Mouse (Mus musculus) lung, postnatal 0 days (tissue): ENCODE measurements around the gene Kcnh1. TPM values are rescaled to one million over a fixed set of nuclear protein-coding genes. Genes with fewer than 3 reads are reported as not detected.
A peak's percentile ranks its signal among the peaks of the same experiment; 100 is the strongest.

ENCODE experiments used
- ATAC-seq: fragments of 200-750 bp; cut with Nextera tagmentation; 2 replicates; pipeline ENCODE4 v1.8.0; 2017; ENCODE audit warnings: moderate library complexity
- DNase-seq: peaks from one replicate; pipeline ENCODE4 v3.0.0-alpha.2; 2016; ENCODE audit warnings: low spot score
- H3K27ac ChIP-seq: fragments of 300-500 bp; sonication (generic); 2 replicates; pipeline ENCODE4 v1.5.1; 2014; ENCODE audit warnings: antibody characterized with exemption, mild to moderate bottlenecking, low read length, mixed read lengths
- H3K27me3 ChIP-seq: fragments of 300-500 bp; sonication (generic); replicated peaks from 2 replicates; pipeline ENCODE4 v1.6.1; 2014; ENCODE audit warnings: low read length, mixed read lengths; ENCODE audit not compliant: insufficient read depth
- H3K36me3 ChIP-seq: fragments of 300-500 bp; sonication (generic); 2 replicates; pipeline ENCODE4 v1.6.1; 2014; ENCODE audit warnings: low read length, mixed read lengths; ENCODE audit not compliant: insufficient read depth
- H3K4me1 ChIP-seq: fragments of 300-500 bp; sonication (generic); 2 replicates; pipeline ENCODE4 v1.6.1; 2014; ENCODE audit warnings: antibody characterized with exemption, low read depth, low read length, mixed read lengths; ENCODE audit not compliant: insufficient read depth
- H3K4me2 ChIP-seq: fragments of 300-500 bp; sonication (generic); replicated peaks from 2 replicates; pipeline ENCODE4 v1.6.1; 2014; ENCODE audit warnings: low read depth, mild to moderate bottlenecking, low read length, moderate library complexity, mixed read lengths
- H3K4me3 ChIP-seq: fragments of 300-500 bp; sonication (generic); 2 replicates; pipeline ENCODE4 v1.5.1; 2014; ENCODE audit warnings: low read depth, low read length
- H3K9ac ChIP-seq: fragments of 300-500 bp; sonication (generic); replicated peaks from 2 replicates; pipeline ENCODE4 v1.6.1; 2014; ENCODE audit warnings: low read depth, mild to moderate bottlenecking
- H3K9me3 ChIP-seq: fragments of 300-500 bp; sonication (generic); 2 replicates; pipeline ENCODE4 v1.6.1; 2016; ENCODE audit warnings: low read length, mixed read lengths
- CTCF ChIP-seq: IDR thresholded peaks from 2 replicates; pipeline ENCODE4 v1.5.1; 2016; ENCODE audit warnings: antibody characterized with exemption, mild to moderate bottlenecking
- EP300 ChIP-seq: IDR thresholded peaks from 2 replicates; pipeline ENCODE4 v1.6.1; 2016; ENCODE audit warnings: antibody characterized with exemption, mild to moderate bottlenecking, control low read depth
- WGBS: fragments of 180-500 bp; shearing (Covaris S2); extraction: QIAGEN DNeasy Blood & Tissue Kit; methylation state at CpG from one replicate; pipeline ENCODE4 v1.1.7; 2014; 5-methylcytosine and 5-hydroxymethylcytosine counted together
- polyA plus RNA-seq: library from polyadenylated mRNA; unstranded; fragments of >200 nt; fragmentation: Nextera tagmentation; extraction: Ambion mirVana; gene quantifications from 2 replicates; pipeline ENCODE4 v1.2.1, GENCODE M21; 2015

Gene Kcnh1
- polyA plus RNA-seq, 1 experiment from 2014 or later = 4.4 TPM

DNA sequence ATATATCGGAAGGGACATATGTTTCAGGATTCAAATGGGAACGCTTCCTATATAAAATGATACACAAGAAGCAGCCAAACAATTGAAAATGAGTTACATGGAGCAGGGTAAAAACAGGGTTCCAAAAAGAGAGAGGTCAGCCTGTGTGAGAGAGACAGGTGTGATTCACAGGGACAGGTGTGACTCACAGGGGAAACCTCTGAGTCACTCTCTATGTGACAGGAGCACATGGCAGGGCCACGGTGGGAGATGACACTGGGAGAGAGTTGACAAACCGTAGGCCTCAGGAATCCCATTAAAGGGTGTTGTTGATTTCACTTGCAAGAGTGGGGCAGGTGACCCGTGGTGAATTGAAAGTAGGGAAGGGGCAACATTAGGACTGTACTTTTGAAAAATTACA lies 228.6 kb downstream of the Kcnh1 start:
- no peak for TF ChIP-seq CTCF
- ATAC-seq (no peak), DNase-seq (no peak)
- Histone ChIP-seq H3K27ac (no peak overlapping the region), H3K27me3 (no peaks in the 10 kb centered on the region), H3K9ac (no peak overlapping the region), H3K9me3 (no peaks in the 10 kb centered on the region), H3K4me1 (no peaks in the 10 kb centered on the region), H3K36me3 (no peaks in the 10 kb centered on the region), H3K4me3 (no peak overlapping the region), H3K4me2 (no peak overlapping the region)
- 75% methylated on average over 5 of the region's 5 CpGs for WGBS

GRCm38 (mm10) chr1:192421377-192422166 lies 231.0 kb downstream of the Kcnh1 start:
- no peak for ATAC-seq
- DNase-seq = no peak
- WGBS = 86% methylated on average over 14 of the region's 14 CpGs
- no peak overlapping the region for H3K4me3 ChIP-seq
- no peaks in the 10 kb centered on the region for H3K27me3 ChIP-seq
- H3K4me2 ChIP-seq = no peak overlapping the region
- no peaks in the 10 kb centered on the region for H3K9me3 ChIP-seq
- no peaks in the 10 kb centered on the region for H3K4me1 ChIP-seq
- no peaks in the 10 kb centered on the region for H3K36me3 ChIP-seq
- H3K27ac ChIP-seq = no peak overlapping the region
- no peak overlapping the region for H3K9ac ChIP-seq
- TF ChIP-seq EP300 (no peak), CTCF (no peak)

DNA sequence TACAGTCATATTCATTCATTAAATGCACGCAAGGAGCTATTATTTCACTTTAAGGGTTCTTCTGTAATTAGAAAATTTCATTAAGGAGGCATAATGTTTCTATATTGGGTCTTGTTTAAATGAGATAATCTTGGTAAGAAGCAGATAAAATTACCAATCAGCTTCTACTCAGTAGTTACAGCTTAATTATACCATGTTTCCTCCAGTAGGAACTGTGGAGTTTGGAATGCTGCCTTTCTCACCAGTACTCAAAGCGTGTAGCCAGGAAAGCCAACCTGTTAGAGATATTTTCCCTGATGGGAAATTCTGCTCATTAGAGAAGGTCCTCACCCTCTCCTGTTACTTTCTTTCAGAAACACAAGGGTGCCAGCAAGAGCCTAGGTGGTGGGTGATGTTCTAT lies 240.8 kb downstream of the Kcnh1 start:
- no peak for ATAC-seq
- no peak overlapping the region for H3K4me2 ChIP-seq
- H3K27ac ChIP-seq = no peak overlapping the region
- H3K36me3 ChIP-seq = no peaks in the 10 kb centered on the region
- no peak for DNase-seq
- no peak overlapping the region for H3K4me3 ChIP-seq
- H3K9me3 ChIP-seq = no peaks in the 10 kb centered on the region
- TF ChIP-seq CTCF = no peak
- TF ChIP-seq EP300 = no peak
- WGBS = 86% methylated on average over 2 of the region's 2 CpGs
- H3K4me1 ChIP-seq = no peaks in the 10 kb centered on the region
- H3K27me3 ChIP-seq = no peaks in the 10 kb centered on the region
- H3K9ac ChIP-seq = no peak overlapping the region

GRCm38 (mm10) chr1:192435503-192435902 lies 244.9 kb downstream of the Kcnh1 start:
- Histone ChIP-seq H3K27ac (no peak overlapping the region), H3K27me3 (no peaks in the 10 kb centered on the region), H3K9me3 (no peaks in the 10 kb centered on the region), H3K4me1 (no peaks in the 10 kb centered on the region), H3K4me3 (no peak overlapping the region), H3K4me2 (no peak overlapping the region), H3K36me3 (no peaks in the 10 kb centered on the region), H3K9ac (no peak overlapping the region)
- TF ChIP-seq EP300 = no peak
- no peak for TF ChIP-seq CTCF
- 54% methylated on average over 2 of the region's 2 CpGs for WGBS
- DNase-seq (peak; percentile 68), ATAC-seq (peak; percentile 85)

GRCm38 (mm10) chr1:192439151-192439837 lies 248.7 kb downstream of the Kcnh1 start:
- Histone ChIP-seq H3K4me3 (no peak overlapping the region), H3K9me3 (no peaks in the 10 kb centered on the region), H3K4me1 (no peaks in the 10 kb centered on the region), H3K9ac (no peak overlapping the region), H3K27ac (no peak overlapping the region), H3K36me3 (no peaks in the 10 kb centered on the region), H3K4me2 (no peak overlapping the region), H3K27me3 (no peaks in the 10 kb centered on the region)
- no peak for ATAC-seq
- 68% methylated on average over 6 of the region's 6 CpGs for WGBS
- no peak for DNase-seq
- TF ChIP-seq CTCF = no peak
- no peak for TF ChIP-seq EP300

GRCm38 (mm10) chr1:192442772-192443445 lies 252.3 kb downstream of the Kcnh1 start:
- Histone ChIP-seq H3K4me3 (no peak overlapping the region), H3K9ac (no peak overlapping the region), H3K4me1 (no peaks in the 10 kb centered on the region), H3K27ac (no peak overlapping the region), H3K9me3 (no peaks in the 10 kb centered on the region), H3K4me2 (no peak overlapping the region), H3K36me3 (no peaks in the 10 kb centered on the region), H3K27me3 (no peaks in the 10 kb centered on the region)
- DNase-seq (no peak), ATAC-seq (no peak)
- 88% methylated on average over 5 of the region's 5 CpGs for WGBS
- TF ChIP-seq EP300 (no peak), CTCF (no peak)
